Mouse (Mus musculus) right cerebral cortex, postnatal 14 days (tissue): Measurements from ENCODE around the gene Crym.
A peak's percentile ranks its signal among the peaks of the same experiment; 100 is the strongest.

Source experiments
- DNase-seq: peaks from one replicate; pipeline ENCODE4 v3.0.0; 2022

Crym gene

DNA sequence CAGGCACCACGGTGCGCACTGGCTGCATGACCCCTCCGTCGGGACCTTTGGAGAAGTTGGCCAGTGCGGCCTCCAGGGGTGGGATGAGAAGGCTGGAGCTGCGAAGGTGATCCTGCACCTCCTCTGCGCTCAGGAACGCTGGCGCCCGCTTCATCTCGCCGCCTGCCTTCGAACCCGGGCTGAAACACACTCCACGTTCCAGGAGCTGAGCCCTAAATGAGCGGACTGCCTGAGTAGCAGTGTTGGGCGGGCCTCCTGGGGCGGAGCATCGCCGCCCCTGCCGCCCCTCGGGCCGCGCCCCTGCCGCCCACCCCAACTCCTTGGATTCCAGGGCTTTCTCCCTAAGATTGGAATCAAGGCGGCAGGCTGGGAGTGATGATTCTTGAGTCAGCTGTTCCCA lies at the start of gene Crym:
Gene Crym (minus strand): TSS at position 341 of the 400 bp plus-strand sequence.
- peak; percentile 17 for DNase-seq

- DNase-seq: no peak
These were observed 39.2 kb upstream of the Crym start for GRCm38 (mm10) chr7:120241092-120241491.

- DNase-seq: peak; percentile 29
These were observed 26.6 kb upstream of the Crym start for GRCm38 (mm10) chr7:120228541-120228940.

DNA sequence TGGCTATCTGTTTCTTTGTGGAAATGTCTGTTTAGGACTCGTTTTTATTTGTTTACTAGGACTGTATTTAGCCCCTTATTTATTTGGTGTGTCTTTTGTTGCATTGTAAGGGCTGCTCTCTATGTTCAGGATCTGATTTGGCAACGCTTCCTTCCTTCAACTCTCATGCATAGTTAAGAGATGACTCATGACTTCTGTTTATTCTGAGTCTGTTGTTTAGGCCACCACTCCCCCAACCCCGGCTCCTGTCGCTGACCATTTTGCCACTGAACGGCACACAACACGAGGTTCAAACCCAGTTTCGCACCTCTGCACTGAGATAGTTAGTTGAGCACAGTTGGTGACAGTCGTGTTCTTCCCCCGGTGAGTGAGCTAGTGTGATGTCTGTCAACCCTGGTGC lies 4.1 kb upstream of the Crym start:
- no peak for DNase-seq

DNA sequence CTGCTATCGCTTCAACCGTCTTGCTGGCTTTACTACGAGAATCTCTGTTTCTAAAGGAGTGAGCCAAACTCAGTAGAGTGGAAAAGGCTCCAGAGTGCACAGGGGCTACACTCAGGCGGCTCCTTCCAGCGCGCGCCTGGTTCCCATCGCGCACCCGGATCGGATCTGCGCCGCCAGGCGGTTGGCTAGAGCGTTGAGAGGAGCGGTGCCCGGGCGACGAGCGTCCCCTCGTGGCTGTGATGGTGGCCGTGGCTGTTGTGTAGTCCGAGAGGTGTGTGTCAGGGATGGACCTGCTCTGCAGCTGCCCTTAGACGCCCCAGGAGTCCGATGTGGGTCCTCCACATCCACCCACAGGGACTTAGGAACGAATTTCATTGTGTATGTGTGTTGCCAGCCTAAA lies 1.9 kb upstream of the Crym start, which contains the start of gene Abca14:
Gene Abca14 (plus strand): TSS at position 173 of the 400 bp plus-strand sequence.
- DNase-seq: peak; percentile 92

- DNase-seq: no peak
These were observed 623 bp downstream of the Crym start for GRCm38 (mm10) chr7:120201231-120201744.

GRCm38 (mm10) chr7:120195207-120195606 lies 6.7 kb downstream of the Crym start:
- no peak for DNase-seq

- DNase-seq: no peak
These were observed 9.1 kb downstream of the Crym start for GRCm38 (mm10) chr7:120192816-120193215.

DNA sequence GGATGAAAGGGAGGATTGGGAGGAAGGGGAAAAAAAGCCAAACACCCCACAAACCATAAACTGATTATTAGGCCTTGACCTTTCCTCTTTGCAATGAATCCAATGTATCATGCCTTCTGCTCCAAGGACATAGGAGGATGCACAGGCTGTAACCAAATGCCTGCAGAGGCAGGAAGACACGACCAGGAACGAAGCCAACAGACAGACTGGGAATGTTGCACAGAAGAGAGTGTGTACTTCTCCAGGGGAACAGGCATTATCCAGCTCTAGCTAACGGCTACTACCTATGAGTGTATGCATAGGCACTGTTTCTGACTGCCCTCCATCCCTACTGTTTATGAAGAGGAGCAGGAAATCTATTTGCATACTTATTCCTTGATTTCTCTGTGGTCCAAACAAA lies 9.7 kb downstream of the Crym start:
- no peak for DNase-seq

GRCm38 (mm10) chr7:120190150-120190665 lies 11.7 kb downstream of the Crym start:
- no peak for DNase-seq

DNA sequence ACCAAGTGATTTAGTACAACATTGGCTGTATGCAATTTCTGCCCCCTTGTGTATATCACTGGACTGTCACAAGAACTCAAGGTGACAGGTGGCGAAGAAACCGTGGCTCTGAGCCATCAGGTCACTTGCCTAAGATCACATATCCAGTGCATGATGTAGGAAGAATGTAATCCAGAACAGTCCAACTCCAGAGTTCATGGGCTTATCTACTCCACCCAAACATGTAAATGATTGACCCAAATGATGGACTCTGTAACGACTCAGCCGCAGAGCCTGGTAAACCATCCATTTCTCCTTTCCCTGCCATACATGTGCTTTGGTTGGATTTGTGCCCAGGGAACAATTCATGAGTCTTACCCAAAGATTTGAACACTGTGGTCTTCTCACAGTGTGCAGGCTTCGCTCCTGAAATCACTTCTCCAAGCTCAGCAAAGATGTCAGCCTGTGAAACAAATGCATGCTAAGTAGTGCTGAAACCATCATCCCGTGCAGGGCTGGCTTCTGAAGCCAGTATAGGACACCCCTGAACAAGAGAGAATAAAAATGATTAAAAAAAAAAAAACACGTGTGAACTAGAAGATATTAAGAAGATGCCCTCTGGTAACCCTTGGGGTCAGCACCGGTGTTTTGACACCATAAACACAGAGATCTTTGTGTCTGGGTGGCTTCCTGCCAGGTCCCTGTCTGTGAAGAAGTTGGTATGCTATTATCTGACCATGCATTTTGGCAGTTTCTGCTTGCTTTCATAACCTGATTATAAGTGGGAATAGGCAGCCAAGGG lies 12.4 kb downstream of the Crym start:
- DNase-seq: no peak

- no peak for DNase-seq
These were observed 13.0 kb downstream of the Crym start for GRCm38 (mm10) chr7:120188946-120189345.

DNA sequence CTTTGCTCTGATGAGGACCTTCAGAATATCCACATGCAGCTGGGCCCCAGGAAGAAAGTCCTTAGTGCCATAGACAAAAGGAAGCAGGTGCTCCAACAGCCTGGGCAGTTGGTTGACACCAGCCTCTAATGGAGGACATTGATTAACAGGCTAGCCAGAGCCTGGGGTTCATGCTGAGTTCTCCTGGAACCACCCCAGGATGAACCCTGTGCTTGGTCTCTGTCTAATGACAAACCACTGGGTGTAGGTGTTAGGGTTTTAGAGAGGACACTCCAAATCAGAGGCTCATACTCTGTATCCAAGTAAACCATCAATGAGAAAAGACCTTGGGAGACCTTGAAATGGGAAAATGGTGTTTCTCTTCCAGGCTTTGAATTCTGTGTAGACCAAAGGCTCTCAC lies 19.0 kb downstream of the Crym start:
- no peak for DNase-seq

- DNase-seq: no peak
These were observed 20.3 kb downstream of the Crym start for GRCm38 (mm10) chr7:120181401-120182230.

- DNase-seq: no peak
These were observed 21.4 kb downstream of the Crym start for GRCm38 (mm10) chr7:120180547-120180946.

GRCm38 (mm10) chr7:120178935-120179334 lies 23.0 kb downstream of the Crym start:
- DNase-seq: no peak

GRCm38 (mm10) chr7:120177611-120178010 lies 24.3 kb downstream of the Crym start:
- no peak for DNase-seq

DNA sequence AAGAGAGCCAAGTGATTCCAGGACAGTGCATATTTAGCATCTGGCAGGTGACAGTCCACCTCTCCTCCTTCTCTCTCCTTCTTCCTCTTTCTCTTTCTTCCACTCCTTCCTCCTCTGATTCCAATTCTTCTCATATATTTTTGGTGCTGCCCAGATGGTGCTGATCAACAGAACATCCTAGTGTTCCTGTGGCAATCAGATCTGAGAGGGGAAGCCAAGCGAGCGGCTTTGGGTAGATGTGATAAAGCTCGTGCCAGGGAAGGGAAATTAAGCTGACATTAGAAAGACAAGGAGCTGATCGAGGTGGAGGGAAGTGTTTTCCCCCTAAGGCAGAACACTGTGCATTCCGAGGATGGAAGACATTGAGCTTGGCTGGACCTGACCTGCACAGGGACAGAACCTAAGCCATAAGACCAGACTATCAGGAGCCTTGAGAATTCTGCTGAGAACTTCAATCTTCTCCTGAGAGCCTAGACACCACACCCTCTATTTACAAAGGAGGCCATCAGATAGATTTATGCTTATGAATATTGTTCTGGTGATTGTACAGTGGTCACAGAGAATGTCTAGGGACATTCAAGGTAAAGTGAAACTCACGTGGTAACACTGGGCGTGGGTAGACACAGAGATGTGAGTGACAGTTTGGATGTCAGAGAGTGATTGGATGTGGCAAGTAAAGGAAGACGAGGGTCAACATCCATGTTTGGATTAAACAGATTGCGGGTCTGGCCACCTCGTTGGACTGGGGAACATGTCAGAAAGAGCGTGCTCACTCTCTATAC lies 27.0 kb downstream of the Crym start:
- no peak for DNase-seq

DNA sequence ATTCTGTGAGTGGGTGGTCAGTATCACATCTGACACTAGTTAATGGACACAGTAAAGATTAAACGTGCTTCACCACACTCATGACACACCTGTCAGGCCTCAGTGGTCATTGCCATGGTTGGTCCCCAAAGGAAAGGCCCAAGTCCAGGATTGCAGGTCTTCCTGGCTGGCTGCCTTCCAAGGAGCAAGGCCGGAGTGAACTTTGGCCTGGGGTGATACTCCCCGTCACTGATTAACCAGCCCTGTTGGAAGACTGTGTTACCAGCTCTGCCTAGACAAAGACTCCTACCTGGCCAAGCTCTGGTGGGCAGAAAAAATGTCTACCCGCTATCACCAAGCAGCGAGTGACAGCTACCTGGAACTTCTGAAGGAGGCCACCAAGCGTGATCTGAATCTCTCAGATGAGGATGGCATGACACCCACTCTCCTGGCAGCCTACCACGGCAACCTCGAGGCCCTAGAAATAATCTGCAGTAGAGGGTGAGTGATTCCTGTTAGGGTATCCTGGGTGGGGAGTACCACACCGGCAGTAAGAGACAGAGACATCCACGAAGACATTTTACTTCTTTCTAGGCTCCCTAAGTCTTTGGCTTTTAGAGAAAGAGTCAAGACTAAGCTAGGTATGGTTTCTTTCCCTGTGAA lies 28.2 kb downstream of the Crym start, which contains the start of gene Anks4b:
Gene Anks4b (plus strand): TSS at position 256 of the 642 bp plus-strand sequence.
- DNase-seq: no peak

DNA sequence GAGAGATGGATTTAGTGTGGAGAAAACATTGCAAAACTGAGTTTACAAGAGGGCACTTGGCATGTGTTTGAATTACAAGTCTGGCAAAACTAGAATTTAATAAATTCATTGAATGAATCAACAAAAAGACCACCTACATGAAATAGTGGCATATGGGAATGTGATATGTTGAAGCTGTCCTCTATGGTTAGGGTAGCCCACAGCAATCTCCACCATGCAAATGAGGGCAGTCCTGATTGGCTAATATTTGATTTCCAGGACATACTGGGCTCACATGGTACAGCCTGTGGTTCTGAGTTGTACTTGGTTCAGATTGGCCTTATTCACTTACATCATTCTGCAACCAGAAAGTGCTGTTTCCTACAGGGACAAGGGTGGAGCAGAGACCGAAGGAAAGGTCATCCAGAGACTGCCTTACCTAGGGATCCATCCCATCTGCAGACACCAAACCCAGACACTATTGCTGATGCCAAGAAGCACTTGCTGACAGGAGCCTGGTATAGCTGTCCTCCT lies 29.7 kb downstream of the Crym start:
- DNase-seq: no peak

GRCm38 (mm10) chr7:120163581-120164251 lies 38.2 kb downstream of the Crym start:
- DNase-seq: no peak
